Mouse (Mus musculus) embryo, embryonic 9.5 days (tissue): ENCODE data around the gene Taf8.

ENCODE experiments used
- DNase-seq: peaks from one replicate; pipeline ENCODE4 v3.0.0-alpha.2; 2017; ENCODE audit errors: extremely low spot score

The Taf8 gene

GRCm38 (mm10) chr17:47484241-47484921 is 17.7 kb downstream of the Taf8 start:
- DNase-seq, result peak; percentile 54

GRCm38 (mm10) chr17:47482401-47482800 is 19.7 kb downstream of the Taf8 start:
- peak; percentile 65 for DNase-seq

GRCm38 (mm10) chr17:47479887-47480286 is 22.2 kb downstream of the Taf8 start:
- DNase-seq, result no peak

GRCm38 (mm10) chr17:47475714-47476113 is 26.4 kb downstream of the Taf8 start:
- DNase-seq, result no peak

GRCm38 (mm10) chr17:47475181-47475580 is 26.9 kb downstream of the Taf8 start:
- no peak for DNase-seq

GRCm38 (mm10) chr17:47474250-47474649 is 27.8 kb downstream of the Taf8 start:
- DNase-seq, result no peak

- no peak for DNase-seq
Observed at GRCm38 (mm10) chr17:47473434-47473974, 28.6 kb downstream of the Taf8 start.

GRCm38 (mm10) chr17:47472435-47473350 is 29.4 kb downstream of the Taf8 start:
- no peak for DNase-seq

GRCm38 (mm10) chr17:47470686-47471085 is 31.4 kb downstream of the Taf8 start:
- no peak for DNase-seq

GRCm38 (mm10) chr17:47470121-47470520 is 32.0 kb downstream of the Taf8 start:
- no peak for DNase-seq

- no peak for DNase-seq
Observed at GRCm38 (mm10) chr17:47469642-47470041, 32.5 kb downstream of the Taf8 start.

GRCm38 (mm10) chr17:47468466-47468865 is 33.6 kb downstream of the Taf8 start:
- no peak for DNase-seq

GRCm38 (mm10) chr17:47468063-47468462 is 34.0 kb downstream of the Taf8 start:
- DNase-seq, result no peak

GRCm38 (mm10) chr17:47467659-47468058 is 34.4 kb downstream of the Taf8 start:
- DNase-seq, result no peak

GRCm38 (mm10) chr17:47466284-47466683 is 35.8 kb downstream of the Taf8 start:
- no peak for DNase-seq

GRCm38 (mm10) chr17:47465016-47465415 is 37.1 kb downstream of the Taf8 start:
- DNase-seq, result no peak

- no peak for DNase-seq
Observed at GRCm38 (mm10) chr17:47464248-47464965, 37.7 kb downstream of the Taf8 start.

- DNase-seq, result no peak
Observed at GRCm38 (mm10) chr17:47462728-47463388, 39.2 kb downstream of the Taf8 start.

- no peak for DNase-seq
Observed at GRCm38 (mm10) chr17:47462209-47462608, 39.9 kb downstream of the Taf8 start.

GRCm38 (mm10) chr17:47461688-47462087 is 40.4 kb downstream of the Taf8 start:
- no peak for DNase-seq

GRCm38 (mm10) chr17:47459341-47459919 is 42.7 kb downstream of the Taf8 start:
- DNase-seq, result no peak
